In the genomic region with DNA sequence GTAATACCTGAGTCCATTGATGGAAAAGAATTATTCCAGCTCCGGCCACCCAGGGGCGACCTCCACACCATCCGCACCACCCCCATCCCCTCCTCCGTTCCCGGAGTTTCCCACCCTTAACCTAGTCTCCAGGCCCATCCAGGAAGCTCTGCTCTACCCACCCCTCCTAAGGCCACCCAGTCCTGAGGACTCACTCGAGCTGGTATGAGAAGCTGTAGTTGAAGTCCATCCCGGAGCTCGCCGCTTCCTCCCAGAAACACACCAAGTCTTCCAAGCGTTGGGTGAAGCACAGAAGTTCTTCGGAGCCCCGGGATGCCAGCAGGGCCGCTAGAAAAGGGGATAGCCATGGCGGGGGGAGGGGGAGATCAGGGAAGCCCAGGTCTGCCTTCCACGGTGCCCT, we compare ENCODE assay signal across 8 mouse cellular contexts. TPM values are rescaled to one million over a fixed set of nuclear protein-coding genes. Genes with fewer than 3 reads are reported as not detected.
DNase-seq lines count a peak whose midpoint lies in the region; ATAC-seq and TF ChIP-seq lines count a peak whose summit lies in the region.

No protein-coding gene starts in this region.

- H3K36me3 ChIP-seq in testis, adult 2 months (ENCODE audit: control insufficient read depth, insufficient read depth, low read length) = no peaks in the 10 kb centered on the region
- 0 out of 2 replicates have a peak, but pooled peaks cover 5% of the 10 kb centered on the region for H3K36me3 ChIP-seq in limb, embryonic 14.5 days (ENCODE audit: control insufficient read depth, insufficient read depth, low read length)
- no peaks in the 10 kb centered on the region for H3K36me3 ChIP-seq in stomach, embryonic 14.5 days (ENCODE audit: control insufficient read depth, insufficient read depth, low read length)

- peak; percentile 41 to 44 for DNase-seq in cerebellum, postnatal 25 days
- DNase-seq in testis, postnatal 14 days (ENCODE audit: low spot score) = no peak
- no peak for DNase-seq in limb, embryonic 14.5 days (ENCODE audit: low spot score)
- DNase-seq in adrenal gland, postnatal 25 days = no peak
- DNase-seq in thymus, postnatal 36 days = no peak

- peak overlapping the region; percentile 46 for H3K9ac ChIP-seq in limb, embryonic 14.5 days (ENCODE audit: low read depth, low read length, severe bottlenecking)
- H3K9ac ChIP-seq in stomach, embryonic 14.5 days (replicated peaks; ENCODE audit: low read depth, low read length) = 0 out of 2 replicates have a peak overlapping the region, but pooled peaks have one; percentile 10

- H3K4me3 ChIP-seq in testis, adult 2 months (ENCODE audit: control insufficient read depth, low read depth, low read length) = peak overlapping the region; percentile 25
- peak overlapping the region; percentile 41 for H3K4me3 ChIP-seq in limb, embryonic 14.5 days (replicated peaks; ENCODE audit: low read length)
- H3K4me3 ChIP-seq in stomach, embryonic 14.5 days (ENCODE audit: low read depth, low read length) = peak overlapping the region; percentile 40

- H3K9me3 ChIP-seq in limb, embryonic 14.5 days (ENCODE audit: control insufficient read depth, low read length) = no peaks in the 10 kb centered on the region
- H3K9me3 ChIP-seq in stomach, embryonic 14.5 days (ENCODE audit: control insufficient read depth, low read depth, low read length) = no peaks in the 10 kb centered on the region

- peak overlapping the region; percentile 92 for H3K4me2 ChIP-seq in limb, embryonic 14.5 days (replicated peaks; ENCODE audit: low read depth, low read length, severe bottlenecking)
- peak overlapping the region; percentile 91 for H3K4me2 ChIP-seq in stomach, embryonic 14.5 days (replicated peaks; ENCODE audit: low read depth, low read length)

- 1% methylated on average over 15 of the region's 15 CpGs for WGBS in limb, embryonic 14.5 days
- WGBS in stomach, embryonic 14.5 days = 0% methylated on average over 15 of the region's 15 CpGs

- TF ChIP-seq CTCF in testis, adult 2 months (IDR thresholded peaks at IDR 0.05; ENCODE audit: control insufficient read depth, insufficient read depth, insufficient replicate concordance, low read depth, low read length) = no peak

- H3K4me1 ChIP-seq in testis, adult 2 months (ENCODE audit: control insufficient read depth, insufficient read depth, low read length) = peaks cover 13% of the 10 kb centered on the region
- peaks cover 7% of the 10 kb centered on the region; the same call in 1 of the 2 replicates for H3K4me1 ChIP-seq in limb, embryonic 14.5 days (ENCODE audit: control insufficient read depth, insufficient read depth, low read length)
- peaks cover 16% of the 10 kb centered on the region; the same call in 1 of the 2 replicates for H3K4me1 ChIP-seq in stomach, embryonic 14.5 days (ENCODE audit: control insufficient read depth, insufficient read depth, low read length)

- no peak overlapping the region for H3K27ac ChIP-seq in testis, adult 2 months (ENCODE audit: control insufficient read depth, insufficient read depth, low read depth, low read length)
- H3K27ac ChIP-seq in limb, embryonic 14.5 days (replicated peaks; ENCODE audit: low read depth, low read length) = no peak overlapping the region
- H3K27ac ChIP-seq in stomach, embryonic 14.5 days (ENCODE audit: low read length) = no peak overlapping the region

- ATAC-seq in cerebellum, adult (ENCODE audit: insufficient number of reproducible peaks, low FRiP score, low TSS enrichment) = no peak
- no peak; the same call in 1 of the 2 replicates for ATAC-seq in limb, embryonic 14.5 days (ENCODE audit: low FRiP score, low read depth)
- no peak; the same call in 1 of the 2 replicates for ATAC-seq in stomach, embryonic 14.5 days (ENCODE audit: insufficient number of reproducible peaks, insufficient read depth, low FRiP score, low read depth)

- TF ChIP-seq POLR2A in testis, adult 2 months (IDR thresholded peaks at IDR 0.05; ENCODE audit: control insufficient read depth, low read depth, low read length) = no peak
- no peak for TF ChIP-seq POLR2A in limb, embryonic 14.5 days (IDR thresholded peaks at IDR 0.05; ENCODE audit: borderline replicate concordance, extremely low read depth, insufficient read depth, insufficient read length)

- no peaks in the 10 kb centered on the region for H3K27me3 ChIP-seq in testis, adult 2 months (ENCODE audit: control insufficient read depth, insufficient read depth, low read length)
- peaks cover 46% of the 10 kb centered on the region for H3K27me3 ChIP-seq in limb, embryonic 14.5 days (ENCODE audit: control insufficient read depth, insufficient read depth, low read length)
- H3K27me3 ChIP-seq in stomach, embryonic 14.5 days (ENCODE audit: control insufficient read depth, insufficient read depth, low read length) = peaks cover 14% of the 10 kb centered on the region

RNA-seq across cellular contexts. Expression of a gene that starts 1.3 kb away (rescaled TPM):
- polyA plus RNA-seq in testis, adult 2 months (2012; rRNA removed) = 1.5 and 1.9 TPM in 2 replicates
- 6.7 and 8.0 TPM in 2 replicates for polyA plus RNA-seq in limb, embryonic 14.5 days (2012; rRNA removed)
- 4.1 and 5.9 TPM in 2 replicates for polyA plus RNA-seq in limb, embryonic 14.5 days (2014; fragmentation: Nextera tagmentation; extraction: Ambion mirVana)
- polyA plus RNA-seq in stomach, embryonic 14.5 days (2014; fragmentation: Nextera tagmentation; extraction: Ambion mirVana) = 6.4 and 6.7 TPM in 2 replicates
- total RNA-seq in adrenal gland, postnatal 25 days (2021) = 1.6 and 1.8 TPM in 2 replicates

RNA-seq across cellular contexts. Expression of a gene that starts 6.5 kb away (rescaled TPM):
- polyA plus RNA-seq in testis, adult 2 months (2012; rRNA removed) = 4.7 and 5.1 TPM in 2 replicates
- 6.5 and 7.0 TPM in 2 replicates for polyA plus RNA-seq in limb, embryonic 14.5 days (2012; rRNA removed)
- 12.8 TPM in 2 replicates for polyA plus RNA-seq in limb, embryonic 14.5 days (2014; fragmentation: Nextera tagmentation; extraction: Ambion mirVana)
- polyA plus RNA-seq in stomach, embryonic 14.5 days (2014; fragmentation: Nextera tagmentation; extraction: Ambion mirVana) = 8.9 and 10.4 TPM in 2 replicates
- 14.0 and 19.4 TPM in 2 replicates for total RNA-seq in adrenal gland, postnatal 25 days (2021)

RNA-seq across cellular contexts. Expression of a gene that starts 25.2 kb away (rescaled TPM):
- polyA plus RNA-seq in testis, adult 2 months (2012; rRNA removed) = 33.3 and 39.3 TPM in 2 replicates
- 31.7 and 44.2 TPM in 2 replicates for polyA plus RNA-seq in limb, embryonic 14.5 days (2012; rRNA removed)
- 8.7 and 11.2 TPM in 2 replicates for polyA plus RNA-seq in limb, embryonic 14.5 days (2014; fragmentation: Nextera tagmentation; extraction: Ambion mirVana)
- polyA plus RNA-seq in stomach, embryonic 14.5 days (2014; fragmentation: Nextera tagmentation; extraction: Ambion mirVana) = 8.5 and 9.9 TPM in 2 replicates
- total RNA-seq in adrenal gland, postnatal 25 days (2021) = 35.6 and 40.5 TPM in 2 replicates

RNA-seq across cellular contexts. Expression of a gene that starts 27.2 kb away (rescaled TPM):
- polyA plus RNA-seq in testis, adult 2 months (2012; rRNA removed) = 3.9 and 5.2 TPM in 2 replicates
- polyA plus RNA-seq in limb, embryonic 14.5 days (2012; rRNA removed) = 2.9 and 3.2 TPM in 2 replicates
- 1.1 and 1.5 TPM in 2 replicates for polyA plus RNA-seq in limb, embryonic 14.5 days (2014; fragmentation: Nextera tagmentation; extraction: Ambion mirVana)
- 4.9 and 5.5 TPM in 2 replicates for polyA plus RNA-seq in stomach, embryonic 14.5 days (2014; fragmentation: Nextera tagmentation; extraction: Ambion mirVana)
- total RNA-seq in adrenal gland, postnatal 25 days (2021) = 33.9 and 66.9 TPM in 2 replicates

RNA-seq across cellular contexts. Expression of a gene that starts 34.7 kb away (rescaled TPM):
- 296 and 312 TPM in 2 replicates for polyA plus RNA-seq in testis, adult 2 months (2012; rRNA removed)
- polyA plus RNA-seq in limb, embryonic 14.5 days (2012; rRNA removed) = 37.4 and 45.3 TPM in 2 replicates
- polyA plus RNA-seq in limb, embryonic 14.5 days (2014; fragmentation: Nextera tagmentation; extraction: Ambion mirVana) = 49.5 and 51.5 TPM in 2 replicates
- polyA plus RNA-seq in stomach, embryonic 14.5 days (2014; fragmentation: Nextera tagmentation; extraction: Ambion mirVana) = 60.7 and 62.4 TPM in 2 replicates
- total RNA-seq in adrenal gland, postnatal 25 days (2021) = 471 and 609 TPM in 2 replicates

Comparison
In these comparisons a context has a peak if more than half of its experiments do, and no peak if none do; other contexts are left out.
1. DNase-seq: peak in cerebellum, postnatal 25 days (2 of 2); none in testis, postnatal 14 days (single experiment), limb, embryonic 14.5 days (single experiment), adrenal gland, postnatal 25 days (single experiment) and thymus, postnatal 36 days (0 of 2).
2. Peak in every context shown above with its lines, with median percentiles within 50 percentile points of each other: H3K4me3 ChIP-seq.